Mouse (Mus musculus) CH12.LX (cell line): Measurements from ENCODE around the gene Gm44973. TPM values are rescaled to one million over a fixed set of nuclear protein-coding genes. Genes with fewer than 3 reads are reported as not detected.

ENCODE experiments used
- DNase-seq: peaks from one replicate; pipeline ENCODE4 v3.0.0-alpha.2; 2013; ENCODE audit errors: extremely low read depth
- H3K27ac ChIP-seq: 2 replicates; pipeline ENCODE4 v1.5.1; 2012; ENCODE audit warnings: low read depth, mild to moderate bottlenecking, control low read depth, moderate library complexity; ENCODE audit not compliant: insufficient read depth
- H3K27me3 ChIP-seq: replicated peaks from 2 replicates; pipeline ENCODE3; 2012; ENCODE audit warnings: inconsistent platforms
- H3K36me3 ChIP-seq, 2 experiments: replicated peaks in 1 of 2; 2 replicates each; pipeline versions ENCODE3 to v1.6.1; 2012; ENCODE audit warnings: inconsistent platforms in 1 of 2, low read length in 1 of 2, mild to moderate bottlenecking in 1 of 2, mixed read lengths in 1 of 2, moderate library complexity in 1 of 2; ENCODE audit not compliant: control insufficient read depth in 1 of 2, insufficient read depth in 1 of 2
- H3K4me1 ChIP-seq, 2 experiments: 2 replicates each; pipeline ENCODE4 v1.6.1; 2012; ENCODE audit warnings: inconsistent platforms in 1 of 2, moderate library complexity in 1 of 2; ENCODE audit not compliant: insufficient read depth in 2 of 2, control insufficient read depth in 1 of 2
- H3K4me2 ChIP-seq: 2 replicates; pipeline ENCODE4 v1.6.1; 2012; ENCODE audit warnings: low read depth, mild to moderate bottlenecking, control low read depth; ENCODE audit not compliant: poor library complexity, insufficient read depth, severe bottlenecking
- H3K4me3 ChIP-seq, 3 experiments: fragments of 150-350 bp in 1 of 3; sonication (generic) in 1 of 3; replicated peaks in 1 of 3; 2 replicates each; pipeline versions ENCODE3 to v1.5.1; 2011 to 2012; ENCODE audit warnings: low read depth in 2 of 3, low read length in 2 of 3, mild to moderate bottlenecking in 2 of 3, moderate library complexity in 2 of 3, control low read depth in 1 of 3, improper control_type of control experiment in 1 of 3, inconsistent platforms in 1 of 3, mixed read lengths in 1 of 3; ENCODE audit not compliant: poor library complexity in 1 of 3
- H3K79me2 ChIP-seq: replicated peaks from 2 replicates; pipeline ENCODE4 v1.6.1; 2012; ENCODE audit warnings: mild to moderate bottlenecking, moderate library complexity; ENCODE audit not compliant: control insufficient read depth, poor library complexity, insufficient read depth, severe bottlenecking; ENCODE audit errors: extremely low read depth
- H3K9ac ChIP-seq: 2 replicates; pipeline ENCODE4 v1.6.1; 2012; ENCODE audit warnings: low read depth, mild to moderate bottlenecking, control low read depth, moderate library complexity; ENCODE audit not compliant: insufficient read depth
- H3K9me3 ChIP-seq: replicated peaks from 2 replicates; pipeline ENCODE3; 2012; ENCODE audit warnings: low read length, inconsistent platforms, mixed read lengths
- CHD1 ChIP-seq: IDR thresholded peaks from 2 replicates; pipeline ENCODE4 v1.6.1; 2012; ENCODE audit warnings: low read depth, low read length, improper control_type of control experiment, inconsistent platforms
- CHD2 ChIP-seq: IDR thresholded peaks from 2 replicates; pipeline ENCODE4 v1.6.1; 2011; ENCODE audit warnings: low read length, improper control_type of control experiment
- E2F4 ChIP-seq: IDR thresholded peaks from 2 replicates; pipeline ENCODE4 v1.6.1; 2011; ENCODE audit warnings: low read depth, low read length, improper control_type of control experiment; ENCODE audit not compliant: insufficient replicate concordance
- ELF1 ChIP-seq: IDR thresholded peaks from 2 replicates; pipeline ENCODE4 v1.6.1; 2014; ENCODE audit warnings: low read depth, mild to moderate bottlenecking, inconsistent platforms, low read length, improper control_type of control experiment
- ETS1 ChIP-seq: conservative IDR thresholded peaks from 2 replicates; pipeline ENCODE4 v1.6.1; 2012; ENCODE audit warnings: low read depth, mild to moderate bottlenecking, inconsistent platforms, low read length, improper control_type of control experiment, moderate library complexity
- GABPA ChIP-seq: IDR thresholded peaks from 2 replicates; pipeline ENCODE4 v1.6.1; 2012; ENCODE audit warnings: low read depth, low read length, improper control_type of control experiment, inconsistent platforms; ENCODE audit not compliant: insufficient replicate concordance
- IRF4 ChIP-seq: IDR thresholded peaks from 2 replicates; pipeline ENCODE4 v1.6.1; 2014; ENCODE audit warnings: low read depth, mild to moderate bottlenecking, inconsistent platforms, low read length, improper control_type of control experiment
- JUN ChIP-seq: IDR thresholded peaks from 2 replicates; pipeline ENCODE4 v1.6.1; 2011; ENCODE audit warnings: low read depth, mild to moderate bottlenecking, low read length, improper control_type of control experiment, moderate library complexity; ENCODE audit not compliant: insufficient read depth
- JUND ChIP-seq: conservative IDR thresholded peaks from 2 replicates; pipeline ENCODE4 v1.6.1; 2011; ENCODE audit warnings: low read depth, low read length, improper control_type of control experiment
- KAT2A ChIP-seq: IDR thresholded peaks from 2 replicates; pipeline ENCODE4 v1.6.1; 2012; ENCODE audit warnings: low read length, improper control_type of control experiment, inconsistent platforms; ENCODE audit not compliant: insufficient replicate concordance
- MAFK ChIP-seq: IDR thresholded peaks from 2 replicates; pipeline ENCODE4 v1.6.1; 2011; ENCODE audit warnings: low read length, improper control_type of control experiment; ENCODE audit not compliant: insufficient replicate concordance
- MAZ ChIP-seq: IDR thresholded peaks from 2 replicates; pipeline ENCODE4 v1.6.1; 2012; ENCODE audit warnings: low read depth, mild to moderate bottlenecking, inconsistent platforms, low read length, improper control_type of control experiment, moderate library complexity
- MXI1 ChIP-seq: IDR thresholded peaks from 2 replicates; pipeline ENCODE4 v1.6.1; 2011; ENCODE audit warnings: mild to moderate bottlenecking, low read depth, low read length, improper control_type of control experiment
- MYC ChIP-seq: IDR thresholded peaks from 2 replicates; pipeline ENCODE4 v1.6.1; 2011; ENCODE audit warnings: low read depth, mild to moderate bottlenecking, improper control_type of control experiment, low read length
- NRF1 ChIP-seq: IDR thresholded peaks from 2 replicates; pipeline ENCODE4 v1.6.1; 2014; ENCODE audit warnings: low read depth, mild to moderate bottlenecking, inconsistent platforms, low read length, improper control_type of control experiment, moderate library complexity
- POLR2AphosphoS2 ChIP-seq: IDR thresholded peaks from 2 replicates; pipeline ENCODE4 v1.6.1; 2011; ENCODE audit warnings: low read depth, low read length, improper control_type of control experiment
- RAD21 ChIP-seq: IDR thresholded peaks from 2 replicates; pipeline ENCODE4 v1.6.1; 2011; ENCODE audit warnings: low read depth, mild to moderate bottlenecking, low read length, improper control_type of control experiment, moderate library complexity
- RCOR1 ChIP-seq: conservative IDR thresholded peaks from 2 replicates; pipeline ENCODE4 v1.6.1; 2012; ENCODE audit warnings: low read depth, mild to moderate bottlenecking, inconsistent platforms, low read length, improper control_type of control experiment
- SIN3A ChIP-seq: IDR thresholded peaks from 2 replicates; pipeline ENCODE4 v1.6.1; 2012; ENCODE audit warnings: low read length, improper control_type of control experiment, inconsistent platforms
- SMC3 ChIP-seq: IDR thresholded peaks from 2 replicates; pipeline ENCODE4 v1.6.1; 2011; ENCODE audit warnings: low read depth, low read length, improper control_type of control experiment
- TBP ChIP-seq: conservative IDR thresholded peaks from 2 replicates; pipeline ENCODE4 v1.6.1; 2011; ENCODE audit warnings: low read depth, low read length, improper control_type of control experiment
- TCF12 ChIP-seq: IDR thresholded peaks from 2 replicates; pipeline ENCODE4 v1.6.1; 2014; ENCODE audit warnings: low read depth, mild to moderate bottlenecking, inconsistent platforms, low read length, improper control_type of control experiment
- ZC3H11A ChIP-seq: IDR thresholded peaks from 2 replicates; pipeline ENCODE4 v1.6.1; 2012; ENCODE audit warnings: low read depth, mild to moderate bottlenecking, inconsistent platforms, low read length, improper control_type of control experiment
- ZKSCAN1 ChIP-seq: IDR thresholded peaks from 2 replicates; pipeline ENCODE4 v1.6.1; 2012; ENCODE audit warnings: low read depth, inconsistent platforms, low read length, improper control_type of control experiment, borderline replicate concordance
- ZMIZ1 ChIP-seq: IDR thresholded peaks from 2 replicates; pipeline ENCODE4 v1.6.1; 2012; ENCODE audit warnings: low read depth, mild to moderate bottlenecking, inconsistent platforms, low read length, improper control_type of control experiment
- ZNF384 ChIP-seq: IDR thresholded peaks from 2 replicates; pipeline ENCODE4 v1.6.1; 2012; ENCODE audit warnings: low read depth, low read length, improper control_type of control experiment, inconsistent platforms
- dilution Hi-C: fragments of 300-500 bp; cut with MboI; formaldehyde crosslinking; loops from 2 replicates; pipeline ENCODE4 v1.14.3; 2020; ENCODE audit warnings: low sequenced_read_pairs; ENCODE audit not compliant: extremely low pct_unique_long_range_greater_than_20kb, extremely low pct_ligation_motif_present
- in situ Hi-C: fragments of 300-500 bp; cut with MboI; formaldehyde crosslinking; loops from 3 replicates; pipeline ENCODE4 v1.14.3; 2019; ENCODE audit warnings: low sequenced_read_pairs, low pct_ligation_motif_present, low pct_unique_long_range_greater_than_20kb, mixed read lengths
- polyA plus RNA-seq: library from polyadenylated mRNA; unstranded; fragments of >175 nt; gene quantifications from 2 replicates; pipeline ENCODE4 v1.2.1, GENCODE M21; 2012; ENCODE audit warnings: low read depth; ENCODE audit not compliant: insufficient read length
- total RNA-seq, 2 experiments: library from RNA; depleted of rRNA; stranded (reverse); fragments of 300-350 nt in 1 of 2; fragments of >200 nt in 1 of 2; gene quantifications; 2 replicates each; pipeline ENCODE4 v1.2.3; 2012 to 2014

Gene Gm44973
- total and polyA plus RNA-seq, 3 experiments = 1.3 to 6.3 TPM; not detected in 1

DNA sequence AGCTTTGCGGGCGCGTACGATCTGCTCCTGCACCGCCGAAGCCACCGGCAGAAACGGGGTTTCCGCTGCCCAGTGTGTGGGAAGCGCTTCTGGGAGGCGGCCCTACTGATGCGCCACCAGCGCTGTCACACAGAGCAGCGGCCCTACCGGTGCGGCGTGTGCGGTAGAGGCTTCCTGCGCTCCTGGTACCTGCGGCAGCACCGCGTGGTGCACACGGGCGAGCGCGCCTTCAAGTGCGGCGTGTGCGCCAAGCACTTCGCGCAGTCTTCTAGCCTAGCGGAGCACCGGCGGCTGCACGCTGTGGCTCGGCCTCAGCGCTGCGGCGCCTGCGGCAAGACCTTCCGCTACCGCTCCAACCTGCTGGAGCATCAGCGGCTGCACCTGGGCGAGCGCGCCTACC lies 16.2 kb downstream of the Gm44973 start:
- H3K27ac ChIP-seq = no peak overlapping the region
- H3K36me3 ChIP-seq = peaks cover 59 to 94% of the 10 kb centered on the region in 2 experiments
- H3K79me2 ChIP-seq = no peaks in the 10 kb centered on the region
- no peak overlapping the region for H3K9ac ChIP-seq
- H3K4me1 ChIP-seq = no peaks in the 10 kb centered on the region
- in situ Hi-C loops = no loop called here
- no peaks in the 10 kb centered on the region for H3K27me3 ChIP-seq
- no peak overlapping the region for H3K4me2 ChIP-seq
- dilution Hi-C loops = no loop called here
- TF ChIP-seq ZKSCAN1 = no peak
- no peak for TF ChIP-seq E2F4
- TF ChIP-seq SIN3A = no peak
- no peak for TF ChIP-seq NRF1
- no peak for TF ChIP-seq GABPA
- TF ChIP-seq POLR2AphosphoS2 = no peak
- TF ChIP-seq ZC3H11A = no peak
- TF ChIP-seq JUN = no peak
- no peak for TF ChIP-seq ZMIZ1
- TF ChIP-seq MYC = no peak
- no peak for TF ChIP-seq RAD21
- TF ChIP-seq ETS1 = no peak
- no peak for TF ChIP-seq ZNF384
- TF ChIP-seq MAFK = no peak
- TF ChIP-seq CHD1 = no peak
- no peak for TF ChIP-seq TCF12
- no peak for TF ChIP-seq SMC3
- no peak for TF ChIP-seq JUND
- TF ChIP-seq IRF4 = no peak
- TF ChIP-seq KAT2A = no peak
- H3K9me3 ChIP-seq = peaks cover 33% of the 10 kb centered on the region
- no peak for DNase-seq
- no peak overlapping the region for H3K4me3 ChIP-seq

DNA sequence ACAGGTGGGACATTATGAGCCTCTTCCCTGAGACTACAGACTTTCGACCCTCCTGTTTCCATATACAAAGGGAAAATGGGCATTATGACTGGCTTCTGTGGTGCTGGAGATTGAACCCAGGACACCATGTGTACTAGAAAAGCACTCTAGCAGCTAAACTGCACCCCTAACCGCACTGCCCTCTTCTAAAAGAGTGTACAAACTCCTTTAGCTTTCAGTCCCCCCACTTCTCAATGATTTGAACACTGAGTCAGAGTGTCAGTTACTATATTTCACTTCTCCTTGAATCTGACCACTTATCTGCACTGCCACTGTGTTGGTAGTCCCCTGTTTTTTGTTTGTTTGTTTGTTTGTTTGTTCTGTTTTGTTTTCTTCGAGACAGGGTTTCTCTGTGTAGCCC lies 18.5 kb downstream of the Gm44973 start, which contains the start of gene 4632433K11Rik:
4632433K11Rik (plus strand) TSS at position 301 of the 400 bp plus-strand sequence.
- Histone ChIP-seq H3K4me3 (no peak within 1 kb of the TSS), H3K79me2 (0 out of 2 replicates have a peak, but pooled peaks cover under 1% of the 10 kb centered on the region), H3K4me1 (peaks cover 0 to 9% of the 10 kb centered on the region in 2 experiments; a peak in 3 of 4 replicates), H3K27ac (no peak within 1 kb of the TSS), H3K9ac (no peak within 1 kb of the TSS), H3K4me2 (no peak within 1 kb of the TSS), H3K9me3 (peaks cover 30% of the 10 kb centered on the region), H3K27me3 (no peaks in the 10 kb centered on the region), H3K36me3 (peaks cover 45 to 73% of the 10 kb centered on the region in 2 experiments)
- TF ChIP-seq RCOR1 = no peak
- TF ChIP-seq ELF1 = no peak
- no peak for TF ChIP-seq GABPA
- no peak for TF ChIP-seq TBP
- no peak for TF ChIP-seq MAZ
- no peak for TF ChIP-seq CHD2
- no peak for TF ChIP-seq MXI1
- TF ChIP-seq ZKSCAN1 = no peak
- in situ Hi-C loops = no loop called here
- DNase-seq = no peak
- dilution Hi-C loops = no loop called here
